Mouse (Mus musculus) liver, embryonic 11.5 days (tissue): Measurements from ENCODE around the gene Rassf5. TPM values are rescaled to one million over a fixed set of nuclear protein-coding genes. Genes with fewer than 3 reads are reported as not detected.

Experiments
- ATAC-seq: fragments of 200-750 bp; cut with Nextera tagmentation; replicated peaks from 2 replicates; pipeline ENCODE4 v1.8.0; 2017; ENCODE audit warnings: moderate number of reproducible peaks, mild to moderate bottlenecking, moderate TSS enrichment, moderate library complexity; ENCODE audit not compliant: low FRiP score
- DNase-seq: peaks from one replicate; pipeline ENCODE4 v3.0.0-alpha.2; 2017; ENCODE audit warnings: low spot score
- H3K27ac ChIP-seq: fragments of 300-500 bp; sonication (generic); 2 replicates; pipeline ENCODE4 v1.5.1; 2014; ENCODE audit warnings: mild to moderate bottlenecking, low read depth, low read length, control low read depth
- H3K27me3 ChIP-seq: fragments of 300-500 bp; sonication (generic); replicated peaks from 2 replicates; pipeline ENCODE4 v1.6.1; 2014; ENCODE audit warnings: low read length, mixed read lengths; ENCODE audit not compliant: control insufficient read depth, insufficient read depth
- H3K36me3 ChIP-seq: fragments of 300-500 bp; sonication (generic); 2 replicates; pipeline ENCODE4 v1.6.1; 2014; ENCODE audit warnings: mild to moderate bottlenecking, low read length, moderate library complexity, mixed read lengths; ENCODE audit not compliant: control insufficient read depth, insufficient read depth
- H3K4me1 ChIP-seq: fragments of 300-500 bp; sonication (generic); replicated peaks from 2 replicates; pipeline ENCODE4 v1.6.1; 2014; ENCODE audit warnings: low read length, mixed read lengths; ENCODE audit not compliant: control insufficient read depth, insufficient read depth
- H3K4me2 ChIP-seq: fragments of 300-500 bp; sonication (generic); 2 replicates; pipeline ENCODE4 v1.6.1; 2014; ENCODE audit warnings: mild to moderate bottlenecking, control low read depth, moderate library complexity
- H3K4me3 ChIP-seq: fragments of 300-500 bp; sonication (generic); 2 replicates; pipeline ENCODE4 v1.5.1; 2014; ENCODE audit warnings: low read depth, low read length, control low read depth
- H3K9ac ChIP-seq: fragments of 300-500 bp; sonication (generic); 2 replicates; pipeline ENCODE4 v1.6.1; 2014; ENCODE audit warnings: low read depth, low read length, control low read depth
- H3K9me3 ChIP-seq: fragments of 300-500 bp; sonication (generic); 2 replicates; pipeline ENCODE4 v1.6.1; 2016; ENCODE audit warnings: low read length, inconsistent platforms, mixed read lengths; ENCODE audit not compliant: control insufficient read depth
- WGBS: fragments of 180-500 bp; shearing (Covaris S2); extraction: QIAGEN DNeasy Blood & Tissue Kit; methylation state at CpG from one replicate; pipeline ENCODE4 v1.1.7; 2014; 5-methylcytosine and 5-hydroxymethylcytosine counted together
- polyA plus RNA-seq: library from polyadenylated mRNA; unstranded; fragments of >200 nt; fragmentation: Nextera tagmentation; extraction: Ambion mirVana; gene quantifications from 2 replicates; pipeline ENCODE4 v1.2.1, GENCODE M21; 2014

The Rassf5 gene
- polyA plus RNA-seq, 1 experiment from 2014 or later, result 3.7 TPM

GRCm38 (mm10) chr1:131281731-131282130, 36.7 kb upstream of the Rassf5 start:
- WGBS, result 65% methylated on average over 4 of the region's 4 CpGs
- Histone ChIP-seq H3K9ac (no peak overlapping the region), H3K27ac (no peak overlapping the region), H3K9me3 (no peaks in the 10 kb centered on the region), H3K4me2 (no peak overlapping the region), H3K4me1 (peaks cover 7% of the 10 kb centered on the region; the same call in 1 of the 2 replicates), H3K36me3 (no peaks in the 10 kb centered on the region), H3K4me3 (no peak overlapping the region), H3K27me3 (no peaks in the 10 kb centered on the region)
- ATAC-seq (no peak), DNase-seq (no peak)

DNA sequence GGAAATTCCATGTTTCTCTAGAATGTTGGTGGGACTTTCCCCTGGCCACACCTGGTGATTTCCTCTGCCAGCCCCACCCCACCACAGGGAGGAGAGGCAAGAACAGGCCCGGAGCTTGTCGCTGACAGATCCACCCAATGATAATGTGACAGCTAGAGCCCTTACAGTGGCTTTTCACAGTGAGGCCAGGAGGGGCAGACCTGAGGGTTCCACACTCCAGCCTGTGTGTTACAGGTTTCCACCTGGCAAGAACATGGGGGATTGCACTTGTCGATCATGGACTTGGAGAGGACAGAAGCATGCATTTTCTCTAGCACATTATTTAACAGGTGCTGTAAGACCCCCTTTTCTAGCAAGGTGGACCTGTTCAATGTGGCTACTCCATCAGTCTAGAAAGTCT, 35.2 kb upstream of the Rassf5 start:
- Histone ChIP-seq H3K9ac (no peak overlapping the region), H3K27ac (no peak overlapping the region), H3K4me2 (no peak overlapping the region), H3K27me3 (no peaks in the 10 kb centered on the region), H3K9me3 (no peaks in the 10 kb centered on the region), H3K4me3 (no peak overlapping the region), H3K4me1 (peaks cover 7% of the 10 kb centered on the region; the same call in 1 of the 2 replicates), H3K36me3 (no peaks in the 10 kb centered on the region)
- 43% methylated on average over 3 of the region's 3 CpGs for WGBS
- DNase-seq (no peak), ATAC-seq (no peak)

GRCm38 (mm10) chr1:131279456-131279776, 34.4 kb upstream of the Rassf5 start, which contains the start of gene Ikbke:
Gene Ikbke, minus strand, starts transcription at chr1:131279606.
- no peak within 1 kb of the TSS for H3K27ac ChIP-seq
- peaks cover 7% of the 10 kb centered on the region; the same call in 1 of the 2 replicates for H3K4me1 ChIP-seq
- H3K4me3 ChIP-seq, result peak within 1 kb of the TSS; percentile 21; the same call in 1 of the 2 replicates
- no peaks in the 10 kb centered on the region for H3K36me3 ChIP-seq
- ATAC-seq, result no peak
- H3K9me3 ChIP-seq, result no peaks in the 10 kb centered on the region
- H3K27me3 ChIP-seq, result no peaks in the 10 kb centered on the region
- H3K9ac ChIP-seq, result no peak within 1 kb of the TSS
- H3K4me2 ChIP-seq, result peak within 1 kb of the TSS; percentile 49
- WGBS, result 45% methylated on average over 4 of the region's 4 CpGs
- DNase-seq, result no peak

- ATAC-seq (no peak), DNase-seq (no peak)
- peak overlapping the region; percentile 49 for H3K4me2 ChIP-seq
- 49% methylated on average over 8 of the region's 8 CpGs for WGBS
- no peaks in the 10 kb centered on the region for H3K9me3 ChIP-seq
- no peak overlapping the region for H3K27ac ChIP-seq
- no peaks in the 10 kb centered on the region for H3K27me3 ChIP-seq
- no peaks in the 10 kb centered on the region for H3K36me3 ChIP-seq
- no peak overlapping the region for H3K9ac ChIP-seq
- H3K4me1 ChIP-seq, result peaks cover 7% of the 10 kb centered on the region; the same call in 1 of the 2 replicates
- peak overlapping the region; percentile 21; the same call in 1 of the 2 replicates for H3K4me3 ChIP-seq
Observed at GRCm38 (mm10) chr1:131278606-131279455, 33.8 kb upstream of the Rassf5 start.

DNA sequence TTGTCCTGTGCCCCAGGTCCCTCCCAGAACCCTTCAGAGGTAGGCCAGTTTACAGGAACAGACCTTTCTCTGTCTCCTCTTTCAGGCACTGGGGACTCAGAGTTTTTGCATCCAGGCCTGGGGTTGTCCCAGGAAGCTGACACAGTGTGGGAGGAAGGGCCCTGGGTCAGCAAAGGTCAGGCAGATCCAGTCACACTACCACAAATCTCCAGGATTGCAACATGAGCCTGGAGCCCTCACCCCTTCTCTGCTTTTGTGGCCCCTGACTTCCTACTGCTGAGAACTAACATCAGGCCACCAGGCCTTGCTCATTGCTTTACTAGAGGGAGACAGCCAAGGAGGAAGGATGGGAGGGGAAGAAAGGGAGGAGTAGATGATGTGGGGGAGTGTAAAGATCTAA, 31.8 kb upstream of the Rassf5 start:
- peak overlapping the region; percentile 39 for H3K4me2 ChIP-seq
- DNase-seq (no peak), ATAC-seq (0 out of 2 replicates have a peak, but pooled peaks have one; percentile 37)
- H3K9me3 ChIP-seq, result no peaks in the 10 kb centered on the region
- no peaks in the 10 kb centered on the region for H3K27me3 ChIP-seq
- peaks cover 7% of the 10 kb centered on the region; the same call in 1 of the 2 replicates for H3K4me1 ChIP-seq
- H3K9ac ChIP-seq, result no peak overlapping the region
- H3K4me3 ChIP-seq, result no peak overlapping the region
- no peaks in the 10 kb centered on the region for H3K36me3 ChIP-seq
- peak overlapping the region; percentile 13; the same call in 1 of the 2 replicates for H3K27ac ChIP-seq

DNA sequence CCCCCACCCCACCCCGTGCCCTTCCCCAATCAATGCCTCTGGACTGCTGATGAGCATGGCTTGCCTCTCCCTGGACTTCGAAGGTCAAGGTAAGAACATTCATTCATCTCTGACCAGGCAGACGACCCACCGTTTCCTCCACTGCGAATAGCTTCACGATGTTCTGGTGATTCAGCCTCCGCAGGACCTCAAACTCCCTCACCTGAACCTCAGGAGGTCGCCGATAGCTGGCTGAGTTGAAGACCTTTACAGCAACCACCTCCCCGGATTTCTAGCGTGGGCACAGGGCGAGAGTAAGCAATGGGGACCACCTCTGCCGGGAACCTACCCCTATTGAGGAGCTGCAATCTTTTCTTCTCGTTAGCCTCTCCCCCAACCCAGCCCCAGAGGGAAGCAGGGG, 30.5 kb upstream of the Rassf5 start:
- DNase-seq, result no peak
- WGBS, result 56% methylated on average over 14 of the region's 14 CpGs

DNA sequence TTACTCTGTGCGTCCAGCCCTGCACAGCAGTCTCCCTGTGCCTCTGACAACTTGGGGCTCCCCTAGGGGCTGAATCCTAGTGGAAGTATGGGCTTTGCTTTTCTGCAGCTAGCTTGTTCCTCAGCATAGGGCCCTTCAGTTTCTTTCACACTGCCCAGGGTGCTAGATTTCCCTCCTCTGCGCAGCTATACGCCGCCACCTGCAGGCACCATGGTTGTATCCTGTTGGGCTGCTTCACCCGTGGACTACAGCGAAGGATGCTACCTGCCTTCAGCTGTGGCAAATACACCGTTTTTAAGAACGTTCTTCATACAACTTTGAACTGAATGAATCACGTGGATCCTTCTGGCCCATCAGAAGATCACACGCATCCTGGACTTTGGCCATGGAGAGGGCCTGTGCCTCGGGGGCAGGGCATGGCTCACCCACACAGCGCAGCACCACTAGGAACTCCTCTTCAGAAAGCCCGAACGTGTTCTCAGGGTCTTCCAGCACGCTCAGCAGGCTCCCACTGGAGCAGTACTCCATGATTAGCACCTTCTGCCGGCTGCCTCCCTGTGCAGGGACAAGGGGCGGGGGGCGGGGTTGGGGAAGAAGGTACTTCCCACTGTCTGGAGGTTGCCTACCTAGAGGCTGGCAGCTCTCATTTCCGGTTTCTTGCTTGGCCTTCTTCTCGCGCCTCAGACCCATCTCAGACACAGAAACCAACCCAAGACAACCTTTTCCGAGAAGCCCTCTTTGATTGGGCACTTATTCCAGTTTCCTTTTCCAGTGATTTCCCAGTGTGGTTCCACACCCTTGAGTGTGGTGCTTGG, 29.9 kb upstream of the Rassf5 start:
- peak overlapping the region; percentile 44 for H3K4me2 ChIP-seq

More for the DNA sequence above, 30.5 kb upstream of the Rassf5 start:
- H3K4me3 ChIP-seq, result 0 out of 2 replicates have a peak overlapping the region, but pooled peaks have one; percentile 10
- no peaks in the 10 kb centered on the region for H3K27me3 ChIP-seq
- H3K36me3 ChIP-seq, result no peaks in the 10 kb centered on the region
- peak overlapping the region; percentile 44 for H3K4me2 ChIP-seq
- no peaks in the 10 kb centered on the region for H3K9me3 ChIP-seq
- ATAC-seq, result no peak
- H3K27ac ChIP-seq, result no peak overlapping the region
- H3K9ac ChIP-seq, result peak overlapping the region; percentile 1; the same call in 1 of the 2 replicates
- peaks cover 7% of the 10 kb centered on the region; the same call in 1 of the 2 replicates for H3K4me1 ChIP-seq

DNA sequence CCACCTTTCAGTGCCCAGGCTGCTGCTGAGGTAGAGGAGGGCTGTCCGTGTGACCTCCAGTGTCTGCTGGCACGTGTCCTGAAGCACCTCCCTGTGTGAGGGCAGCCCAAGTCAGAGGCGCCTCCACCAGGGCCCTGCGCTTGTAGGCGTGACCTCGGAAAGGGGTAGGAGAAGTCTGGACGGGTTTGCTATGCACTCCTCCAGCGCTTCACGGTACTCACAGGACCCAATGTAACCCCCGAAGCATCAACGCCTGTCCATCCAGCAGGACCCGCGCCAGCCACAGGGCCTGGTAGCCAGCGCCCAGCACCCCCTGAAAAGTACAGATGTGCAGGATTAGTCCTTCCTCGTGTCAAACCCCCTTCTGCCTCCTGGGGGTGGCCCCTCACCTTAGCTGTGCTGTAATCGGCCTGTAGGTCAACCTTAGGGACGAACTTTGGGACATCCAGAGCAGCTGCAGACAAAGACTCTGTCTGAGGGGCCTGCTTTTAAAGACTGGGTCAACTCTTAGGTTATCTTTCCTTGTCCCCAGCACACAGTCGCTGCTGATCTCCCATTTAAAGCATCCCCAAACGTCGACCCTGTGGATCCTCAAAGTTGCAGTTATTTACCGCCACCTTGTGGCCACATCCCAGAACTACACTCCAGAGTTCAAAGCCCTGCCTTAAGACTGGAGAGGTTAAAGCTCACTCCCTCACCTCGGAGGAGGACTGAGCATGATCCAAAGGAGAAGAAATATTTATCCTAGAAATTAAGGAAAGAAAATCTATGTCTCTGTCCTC, 24.9 kb upstream of the Rassf5 start:
- H3K4me2 ChIP-seq, result no peak overlapping the region
- WGBS, result 33% methylated on average over 22 of the region's 22 CpGs
- H3K9ac ChIP-seq, result no peak overlapping the region
- H3K27ac ChIP-seq, result no peak overlapping the region
- no peaks in the 10 kb centered on the region for H3K36me3 ChIP-seq
- no peaks in the 10 kb centered on the region for H3K9me3 ChIP-seq
- 0 out of 2 replicates have a peak, but pooled peaks have one; percentile 10 for ATAC-seq
- no peaks in the 10 kb centered on the region for H3K4me1 ChIP-seq
- no peak overlapping the region for H3K4me3 ChIP-seq
- peaks cover 5% of the 10 kb centered on the region; the same call in 1 of the 2 replicates for H3K27me3 ChIP-seq
- peak; percentile 53 for DNase-seq

More for the DNA sequence above, 29.9 kb upstream of the Rassf5 start:
- WGBS, result 29% methylated on average over 22 of the region's 22 CpGs
- Histone ChIP-seq H3K27me3 (no peaks in the 10 kb centered on the region), H3K4me3 (no peak overlapping the region), H3K4me1 (peaks cover 7% of the 10 kb centered on the region; the same call in 1 of the 2 replicates), H3K9ac (no peak overlapping the region), H3K36me3 (no peaks in the 10 kb centered on the region), H3K9me3 (no peaks in the 10 kb centered on the region), H3K27ac (peak overlapping the region; percentile 48; the same call in 1 of the 2 replicates)
- peak; percentile 53 for ATAC-seq
- no peak for DNase-seq
